Mouse (Mus musculus) limb, embryonic 13.5 days (tissue): ENCODE data around the gene Rad51b. TPM values are rescaled to one million over a fixed set of nuclear protein-coding genes. Genes with fewer than 3 reads are reported as not detected.

Experiments
- ATAC-seq: fragments of 200-750 bp; cut with Nextera tagmentation; 2 replicates; pipeline ENCODE4 v1.8.0; 2017; ENCODE audit warnings: low read depth, moderate number of reproducible peaks, moderate TSS enrichment; ENCODE audit not compliant: low FRiP score
- H3K27ac ChIP-seq: fragments of 300-500 bp; sonication (generic); 2 replicates; pipeline ENCODE4 v1.5.1; 2015; ENCODE audit warnings: inconsistent platforms, mild to moderate bottlenecking, moderate library complexity
- H3K27me3 ChIP-seq: fragments of 300-500 bp; sonication (generic); 2 replicates; pipeline ENCODE4 v1.6.1; 2015; ENCODE audit warnings: mild to moderate bottlenecking, inconsistent platforms
- H3K36me3 ChIP-seq: fragments of 300-500 bp; sonication (generic); 2 replicates; pipeline ENCODE4 v1.6.1; 2015; ENCODE audit warnings: inconsistent platforms, mild to moderate bottlenecking, moderate library complexity
- H3K4me1 ChIP-seq: fragments of 300-500 bp; sonication (generic); 2 replicates; pipeline ENCODE4 v1.6.1; 2015; ENCODE audit warnings: inconsistent platforms
- H3K4me2 ChIP-seq: fragments of 300-500 bp; sonication (generic); replicated peaks from 2 replicates; pipeline ENCODE4 v1.6.1; 2015; ENCODE audit warnings: inconsistent platforms, mild to moderate bottlenecking, moderate library complexity
- H3K4me3 ChIP-seq: fragments of 300-500 bp; sonication (generic); 2 replicates; pipeline ENCODE4 v1.5.1; 2015; ENCODE audit warnings: moderate library complexity, mild to moderate bottlenecking, inconsistent platforms
- H3K9ac ChIP-seq: fragments of 300-500 bp; sonication (generic); 2 replicates; pipeline ENCODE4 v1.6.1; 2015; ENCODE audit warnings: mild to moderate bottlenecking, inconsistent platforms
- H3K9me3 ChIP-seq: fragments of 300-500 bp; sonication (generic); 2 replicates; pipeline ENCODE4 v1.6.1; 2016; ENCODE audit warnings: inconsistent platforms
- WGBS: fragments of 180-500 bp; shearing (Covaris S2); methylation state at CpG from one replicate; pipeline ENCODE4 v1.1.7; 2015; 5-methylcytosine and 5-hydroxymethylcytosine counted together
- polyA plus RNA-seq: library from polyadenylated mRNA; unstranded; fragments of >200 nt; fragmentation: Nextera tagmentation; extraction: Ambion mirVana; gene quantifications from 2 replicates; pipeline ENCODE4 v1.2.1, GENCODE M21; 2015

Gene Rad51b
- polyA plus RNA-seq, 1 experiment from 2014 or later = 7.6 TPM

DNA sequence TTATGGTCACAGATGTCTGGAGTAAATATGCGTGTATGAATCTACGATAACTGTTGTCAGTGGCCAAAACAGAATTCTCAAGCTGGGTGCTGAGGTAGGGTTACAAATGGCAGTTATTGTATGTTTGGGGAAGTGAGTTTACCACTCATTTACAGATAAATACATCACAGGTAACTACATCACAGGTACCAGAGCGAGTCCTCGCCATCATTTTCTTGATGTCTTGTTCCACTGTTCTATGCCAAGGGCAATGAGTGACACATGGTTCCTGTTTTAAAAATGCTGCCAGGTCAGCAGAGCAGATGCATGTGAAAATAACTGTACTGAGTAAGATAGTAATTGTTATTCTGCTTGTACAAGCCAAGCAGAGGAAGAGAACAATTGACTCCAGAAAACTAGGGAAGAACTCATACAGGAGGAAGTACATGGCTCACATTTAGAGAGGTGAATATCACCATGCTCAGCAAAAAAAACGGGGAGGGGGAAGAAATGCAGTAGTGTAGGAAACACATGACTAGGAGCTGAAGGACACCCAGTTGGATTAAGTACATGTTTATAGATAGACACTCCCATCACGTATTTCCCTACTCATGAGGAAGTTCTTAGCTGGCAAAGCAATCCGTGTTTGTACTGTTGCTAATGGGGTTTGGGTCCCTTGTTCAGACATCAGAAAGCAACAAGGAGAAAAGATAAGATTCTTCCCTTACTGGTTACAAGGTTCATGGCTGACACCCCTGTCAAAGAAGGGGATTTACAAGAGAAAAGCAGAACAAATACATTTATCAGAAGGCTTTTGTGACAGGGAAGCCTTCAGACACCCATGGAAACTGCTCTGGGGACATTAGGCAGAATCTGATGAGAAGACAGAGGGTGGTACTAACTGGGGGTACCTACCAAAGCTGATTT lies 333.1 kb downstream of the Rad51b start:
- Histone ChIP-seq H3K27ac (no peak overlapping the region), H3K9ac (no peak overlapping the region), H3K36me3 (no peaks in the 10 kb centered on the region), H3K9me3 (no peaks in the 10 kb centered on the region), H3K4me2 (no peak overlapping the region), H3K4me1 (peaks cover 31% of the 10 kb centered on the region), H3K4me3 (no peak overlapping the region), H3K27me3 (no peaks in the 10 kb centered on the region)
- no peak for ATAC-seq
- 86% methylated on average over 7 of the region's 7 CpGs for WGBS

DNA sequence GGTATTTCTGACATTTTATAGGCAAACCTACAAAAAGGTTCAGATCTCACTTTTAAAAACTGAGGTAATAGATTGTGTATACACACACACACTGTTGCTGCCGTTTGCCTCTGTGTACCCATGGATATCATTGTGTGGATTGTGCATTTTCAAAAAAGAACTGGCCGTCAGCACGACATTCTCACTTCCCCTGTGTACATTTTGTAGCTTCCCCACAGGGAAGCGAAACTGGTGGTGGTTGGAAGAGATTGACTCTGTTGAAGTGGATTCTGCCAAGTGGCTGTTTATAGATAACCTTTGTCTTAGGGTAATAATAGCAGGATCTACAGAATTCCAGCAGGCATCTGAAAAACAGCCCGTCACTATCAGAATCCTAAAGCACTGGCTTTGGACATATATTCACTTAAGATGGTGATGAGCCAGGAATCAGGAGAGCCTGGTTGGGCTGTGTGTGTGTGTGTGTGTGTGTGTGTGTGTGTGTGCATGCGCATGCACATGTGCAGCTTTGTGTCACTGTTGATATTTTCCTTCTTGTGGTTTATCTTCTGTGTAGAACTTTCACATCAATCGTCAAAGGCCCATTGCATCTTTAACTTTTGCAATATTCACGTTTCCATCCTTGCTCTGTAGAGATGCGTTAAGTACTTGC lies 336.5 kb downstream of the Rad51b start:
- no peak overlapping the region for H3K9ac ChIP-seq
- no peaks in the 10 kb centered on the region for H3K27me3 ChIP-seq
- peaks cover 6% of the 10 kb centered on the region; the same call in 1 of the 2 replicates for H3K4me1 ChIP-seq
- H3K36me3 ChIP-seq = no peaks in the 10 kb centered on the region
- WGBS = 86% methylated on average over 9 of the region's 9 CpGs
- H3K9me3 ChIP-seq = no peaks in the 10 kb centered on the region
- no peak overlapping the region for H3K27ac ChIP-seq
- no peak overlapping the region for H3K4me3 ChIP-seq
- H3K4me2 ChIP-seq = no peak overlapping the region
- no peak for ATAC-seq

DNA sequence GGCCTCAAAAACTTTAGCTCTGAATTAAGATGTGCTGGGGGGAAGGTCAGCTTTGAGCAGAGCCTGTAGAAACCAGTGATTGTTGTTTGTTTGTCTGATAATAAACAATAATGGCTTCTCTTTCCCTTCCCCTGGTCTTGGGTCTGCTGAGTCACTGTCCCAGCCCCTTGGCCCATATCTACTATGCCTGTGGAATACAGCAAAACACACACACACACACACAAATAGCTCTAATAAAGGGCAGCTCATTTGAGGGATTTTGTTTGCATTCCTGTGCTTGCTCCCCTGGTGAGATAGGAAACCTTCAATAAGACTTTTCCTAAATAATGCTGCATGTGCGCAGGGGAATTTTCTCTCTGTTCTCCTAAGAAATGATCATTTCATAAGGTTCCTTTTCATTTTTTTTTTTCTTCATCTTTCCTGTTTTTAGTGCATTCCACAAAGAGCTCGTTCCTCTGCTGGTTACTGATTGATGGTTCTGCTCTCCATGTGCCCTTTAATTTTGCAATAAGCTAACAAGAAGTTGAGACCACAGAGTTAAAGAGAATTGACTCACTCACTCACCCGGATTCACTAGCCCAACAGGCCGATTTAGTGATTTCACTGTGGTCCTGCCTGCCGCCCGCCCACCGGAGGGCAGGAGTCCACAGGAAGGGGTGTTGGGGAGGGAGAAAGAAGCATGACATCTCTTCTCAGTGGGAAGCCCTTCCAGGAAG lies 344.6 kb downstream of the Rad51b start:
- Histone ChIP-seq H3K4me3 (no peak overlapping the region), H3K4me1 (peaks cover 11% of the 10 kb centered on the region), H3K27me3 (no peaks in the 10 kb centered on the region), H3K27ac (no peak overlapping the region; the same call in 1 of the 2 replicates), H3K9ac (no peak overlapping the region), H3K9me3 (no peaks in the 10 kb centered on the region), H3K36me3 (no peaks in the 10 kb centered on the region), H3K4me2 (no peak overlapping the region)
- ATAC-seq = no peak
- 39% methylated on average over 7 of the region's 7 CpGs for WGBS

DNA sequence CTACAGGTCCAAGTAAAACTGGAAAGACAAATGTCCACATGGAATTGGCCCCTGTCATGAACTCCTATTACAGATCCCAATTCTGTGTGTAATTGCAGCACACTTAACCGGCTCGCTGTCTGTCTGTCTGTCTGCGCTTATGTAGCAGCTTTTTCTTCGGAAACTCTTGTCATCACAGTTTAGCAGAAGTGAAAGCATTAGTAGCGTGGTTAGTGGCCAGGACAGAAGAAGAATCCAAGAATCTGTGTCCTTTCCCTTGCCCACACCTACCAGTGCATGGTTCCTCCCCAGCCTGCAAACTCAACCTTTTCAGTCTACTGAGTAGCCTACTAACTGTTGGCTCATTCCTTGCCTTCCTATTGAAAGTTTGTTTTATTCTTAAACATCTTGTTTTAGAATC lies 345.6 kb downstream of the Rad51b start:
- Histone ChIP-seq H3K27me3 (no peaks in the 10 kb centered on the region), H3K36me3 (no peaks in the 10 kb centered on the region), H3K9me3 (no peaks in the 10 kb centered on the region), H3K9ac (no peak overlapping the region), H3K4me3 (no peak overlapping the region), H3K27ac (no peak overlapping the region), H3K4me1 (peaks cover 11% of the 10 kb centered on the region), H3K4me2 (no peak overlapping the region)
- ATAC-seq = no peak
- WGBS = 91% methylated on average over 5 of the region's 5 CpGs

DNA sequence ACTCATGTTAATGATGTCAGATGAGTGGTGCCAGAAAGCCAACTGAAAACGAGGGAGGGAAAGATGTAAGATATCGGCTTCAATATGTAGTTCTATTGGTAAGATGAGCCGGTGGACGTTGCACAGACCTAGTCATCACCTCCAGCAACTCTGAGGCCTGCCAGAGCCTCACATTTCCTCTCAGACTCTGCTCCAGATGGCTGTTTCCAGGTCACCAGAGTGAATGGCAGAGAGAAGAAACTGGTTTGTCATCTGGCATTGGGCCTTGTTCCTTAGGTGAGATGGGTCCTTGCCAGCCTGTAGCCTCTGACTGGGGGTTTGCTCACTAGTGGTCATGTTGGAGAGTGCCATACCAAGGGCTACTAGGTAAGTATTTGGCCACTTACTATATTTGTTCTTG lies 348.6 kb downstream of the Rad51b start:
- Histone ChIP-seq H3K4me3 (no peak overlapping the region), H3K9ac (no peak overlapping the region), H3K9me3 (no peaks in the 10 kb centered on the region), H3K36me3 (no peaks in the 10 kb centered on the region), H3K4me1 (peaks cover 19% of the 10 kb centered on the region), H3K4me2 (no peak overlapping the region), H3K27me3 (no peaks in the 10 kb centered on the region), H3K27ac (no peak overlapping the region)
- no peak for ATAC-seq
- 76% methylated on average over 4 of the region's 4 CpGs for WGBS

DNA sequence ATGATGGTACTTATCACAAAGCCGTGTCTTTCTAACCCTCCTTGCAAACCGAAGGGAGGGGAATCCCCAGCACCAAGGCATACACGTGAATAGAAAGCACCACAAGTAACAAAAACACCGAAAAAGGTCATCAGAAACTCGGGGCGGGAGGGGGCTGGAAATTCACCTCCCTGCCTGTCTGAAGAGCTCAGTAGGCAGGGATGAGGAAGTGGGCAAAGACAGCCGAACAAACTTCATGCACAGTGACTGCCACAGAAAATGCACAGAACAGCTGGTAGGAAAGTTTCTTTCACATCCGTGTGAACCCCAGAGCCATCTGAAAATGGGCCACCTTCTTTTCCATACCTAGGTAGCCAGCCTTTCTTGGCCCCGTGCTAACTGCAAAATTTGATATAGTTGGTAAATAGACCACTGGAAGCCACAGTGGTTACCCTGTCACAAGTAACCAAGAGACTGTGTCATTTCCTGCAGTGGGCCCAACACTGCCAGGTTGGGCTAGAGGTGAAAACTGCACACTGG lies 349.6 kb downstream of the Rad51b start:
- Histone ChIP-seq H3K4me3 (no peak overlapping the region), H3K9me3 (no peaks in the 10 kb centered on the region), H3K27ac (no peak overlapping the region), H3K4me2 (no peak overlapping the region), H3K27me3 (no peaks in the 10 kb centered on the region), H3K9ac (no peak overlapping the region), H3K4me1 (peaks cover 15% of the 10 kb centered on the region), H3K36me3 (no peaks in the 10 kb centered on the region)
- ATAC-seq = no peak
- WGBS = 92% methylated on average over 9 of the region's 9 CpGs

DNA sequence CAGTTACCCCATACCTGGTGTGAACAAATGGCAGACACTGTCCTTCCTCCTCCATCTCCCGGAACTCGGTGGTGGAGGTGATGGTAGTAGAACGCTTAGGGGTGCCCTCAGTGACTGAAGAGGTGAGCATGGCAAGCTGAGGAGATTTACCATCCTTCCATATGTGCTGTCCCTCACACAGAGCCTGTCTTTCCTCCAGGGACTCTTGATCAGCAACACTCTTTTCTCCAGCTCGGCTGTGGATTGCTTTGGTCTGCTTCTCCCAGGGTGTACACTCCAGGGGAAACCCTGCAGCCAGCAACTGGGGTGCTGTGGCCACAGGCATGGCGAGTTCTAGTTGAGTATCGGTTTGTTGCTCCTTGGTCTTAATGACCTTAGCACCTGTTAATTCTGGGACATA lies 350.3 kb downstream of the Rad51b start:
- no peak for ATAC-seq
- no peaks in the 10 kb centered on the region for H3K9me3 ChIP-seq
- H3K4me2 ChIP-seq = no peak overlapping the region
- no peak overlapping the region for H3K9ac ChIP-seq
- 83% methylated on average over 6 of the region's 6 CpGs for WGBS
- H3K27ac ChIP-seq = no peak overlapping the region
- peaks cover 8% of the 10 kb centered on the region; the same call in 1 of the 2 replicates for H3K4me1 ChIP-seq
- no peaks in the 10 kb centered on the region for H3K27me3 ChIP-seq
- H3K4me3 ChIP-seq = no peak overlapping the region
- H3K36me3 ChIP-seq = no peaks in the 10 kb centered on the region

DNA sequence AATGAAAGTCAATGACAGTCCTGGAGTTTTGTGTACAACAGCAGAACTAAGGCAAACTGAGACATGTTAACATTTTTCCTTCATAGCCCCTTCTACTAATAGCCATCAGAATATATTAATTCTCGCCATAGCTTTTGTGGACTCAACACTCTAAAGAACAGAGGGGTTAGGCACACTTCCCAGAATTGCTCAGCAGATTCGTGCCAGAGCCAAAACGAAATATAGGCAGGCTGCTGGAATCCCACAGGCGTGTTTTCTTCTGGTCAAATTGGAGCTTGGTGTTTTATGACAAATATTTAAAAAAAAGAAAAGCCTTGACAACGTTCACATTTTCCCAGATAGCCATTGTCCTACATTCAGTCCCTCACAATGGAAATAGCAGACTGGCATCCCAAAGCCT lies 350.9 kb downstream of the Rad51b start:
- no peak overlapping the region for H3K27ac ChIP-seq
- 72% methylated on average over 5 of the region's 5 CpGs for WGBS
- no peak overlapping the region for H3K4me2 ChIP-seq
- H3K9me3 ChIP-seq = no peaks in the 10 kb centered on the region
- H3K27me3 ChIP-seq = no peaks in the 10 kb centered on the region
- no peak for ATAC-seq
- H3K36me3 ChIP-seq = no peaks in the 10 kb centered on the region
- no peak overlapping the region for H3K4me3 ChIP-seq
- H3K4me1 ChIP-seq = peaks cover 13% of the 10 kb centered on the region; the same call in 1 of the 2 replicates
- H3K9ac ChIP-seq = no peak overlapping the region

DNA sequence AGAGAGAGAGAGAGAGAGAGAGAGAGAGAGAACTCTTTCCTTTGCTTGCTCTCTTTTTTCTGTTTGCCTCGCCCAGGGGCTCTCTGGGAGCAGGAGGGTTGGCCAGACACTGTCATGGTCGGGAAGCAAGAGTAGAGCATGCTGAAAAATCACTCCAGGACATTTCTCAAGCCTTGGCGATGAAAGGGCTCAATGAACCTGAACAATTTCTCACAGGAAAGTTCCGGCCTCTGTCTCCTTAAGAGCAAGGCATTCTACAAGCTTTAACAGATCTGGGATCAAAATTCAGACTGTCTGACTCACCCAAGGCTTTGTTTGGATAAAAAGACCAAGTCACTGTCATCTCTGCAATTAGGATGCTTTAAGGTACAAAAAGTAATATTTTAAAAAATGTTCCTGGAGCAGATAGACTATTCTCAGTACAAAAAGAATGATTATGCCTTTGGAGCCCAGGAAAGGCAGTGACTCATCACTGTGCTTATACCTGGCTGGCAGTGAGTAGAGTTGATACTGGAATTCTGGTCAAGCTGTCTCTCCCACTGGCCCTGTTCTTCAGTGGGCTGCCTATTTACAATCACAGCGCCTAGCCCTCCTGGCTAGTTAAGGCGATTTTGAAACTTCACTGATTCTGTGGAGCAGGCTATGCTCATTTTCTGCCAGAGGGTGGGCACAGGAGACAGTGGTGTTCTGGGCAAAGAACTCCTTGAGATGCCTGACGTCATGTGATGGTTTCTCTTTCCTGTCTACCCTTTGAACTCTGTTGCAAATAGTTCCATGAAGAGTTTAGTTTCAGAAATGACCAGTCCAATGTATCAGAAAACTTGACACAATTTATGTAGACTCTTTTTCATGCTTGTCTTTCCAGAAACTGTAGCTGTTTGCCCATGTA lies 352.0 kb downstream of the Rad51b start:
- 76% methylated on average over 7 of the region's 7 CpGs for WGBS
- ATAC-seq = no peak
- Histone ChIP-seq H3K27ac (no peak overlapping the region), H3K36me3 (no peaks in the 10 kb centered on the region), H3K9ac (no peak overlapping the region), H3K9me3 (no peaks in the 10 kb centered on the region), H3K4me3 (no peak overlapping the region), H3K4me2 (no peak overlapping the region), H3K27me3 (no peaks in the 10 kb centered on the region), H3K4me1 (peaks cover 18% of the 10 kb centered on the region)

DNA sequence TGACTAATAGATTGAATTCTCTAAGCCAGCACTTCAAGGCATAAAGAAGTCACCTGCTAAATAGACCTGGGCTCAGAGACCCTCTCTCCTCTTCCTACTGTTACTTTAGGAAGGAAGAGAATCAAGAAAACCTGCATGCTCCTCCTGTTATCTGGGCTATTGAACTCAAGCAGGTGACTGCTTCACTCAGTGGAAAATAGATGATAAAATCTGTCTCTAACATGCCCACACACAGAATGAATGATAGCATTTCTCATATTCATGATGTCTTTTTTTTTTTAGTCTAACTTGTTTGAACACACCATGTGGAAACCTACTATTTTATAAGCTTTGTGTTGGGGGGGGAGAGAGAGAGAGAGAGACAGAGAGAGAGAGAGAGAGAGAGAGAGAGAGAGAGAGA lies 352.7 kb downstream of the Rad51b start:
- Histone ChIP-seq H3K36me3 (no peaks in the 10 kb centered on the region), H3K4me2 (no peak overlapping the region), H3K9ac (no peak overlapping the region), H3K4me1 (peaks cover 18% of the 10 kb centered on the region), H3K27ac (no peak overlapping the region), H3K9me3 (no peaks in the 10 kb centered on the region), H3K27me3 (no peaks in the 10 kb centered on the region), H3K4me3 (no peak overlapping the region)
- ATAC-seq = no peak

DNA sequence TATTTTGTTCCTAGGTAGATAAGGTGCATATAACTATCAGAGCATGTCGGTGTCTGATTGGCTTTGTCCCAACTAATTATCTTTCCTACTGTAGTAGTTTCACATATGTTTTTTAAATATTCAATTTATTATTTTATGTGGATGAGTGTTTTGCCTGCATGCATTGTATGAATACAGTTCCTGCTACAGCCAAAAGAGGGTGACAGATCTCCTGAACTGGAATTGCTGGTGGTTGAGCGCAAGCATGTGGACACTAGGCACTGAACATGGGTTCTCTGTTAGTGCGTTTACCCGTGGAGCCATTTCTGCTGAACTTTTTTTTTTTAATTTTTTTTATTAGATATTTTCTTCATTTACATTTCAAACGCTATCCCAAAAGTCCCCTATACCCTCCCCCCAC lies 358.1 kb downstream of the Rad51b start:
- H3K4me1 ChIP-seq = peaks cover 25% of the 10 kb centered on the region
- no peaks in the 10 kb centered on the region for H3K9me3 ChIP-seq
- H3K27ac ChIP-seq = no peak overlapping the region
- ATAC-seq = no peak
- no peak overlapping the region for H3K9ac ChIP-seq
- no peaks in the 10 kb centered on the region for H3K36me3 ChIP-seq
- no peak overlapping the region for H3K4me3 ChIP-seq
- H3K4me2 ChIP-seq = no peak overlapping the region
- no peaks in the 10 kb centered on the region for H3K27me3 ChIP-seq
- 92% methylated on average over 5 of the region's 5 CpGs for WGBS
